ENCODE assay signal across 14 mouse cellular contexts in genomic region chr15:30762695-30763285, GRCm38 (mm10).
DNase-seq lines count a peak whose midpoint lies in the region; ATAC-seq and TF ChIP-seq lines count a peak whose summit lies in the region.
"Had no signal": no experiment of that assay in that cellular context is flagged by ENCODE, and none has a peak within 500 bp of the region (broad histone marks: within the 10 kb centered on the region; RNA-seq: fewer than 3 reads in every experiment).

No protein-coding gene starts in this region.

- 0 out of 2 replicates have a peak, but pooled peaks cover 3% of the 10 kb centered on the region for H3K9me3 ChIP-seq in forebrain, embryonic 13.5 days (replicated peaks)
- no peaks in the 10 kb centered on the region for H3K9me3 ChIP-seq in forebrain, embryonic 12.5 days
- no peaks in the 10 kb centered on the region for H3K9me3 ChIP-seq in midbrain, embryonic 12.5 days
- no peaks in the 10 kb centered on the region for H3K9me3 ChIP-seq in midbrain, embryonic 11.5 days (ENCODE audit: control insufficient read depth, low read length)
- no peaks in the 10 kb centered on the region for H3K9me3 ChIP-seq in midbrain, postnatal 0 days (ENCODE audit: low read length)
- H3K9me3 ChIP-seq: heart, embryonic 15.5 days; limb, embryonic 12.5 days had no signal

- no peak for TF ChIP-seq CTCF in midbrain, postnatal 0 days (IDR thresholded peaks at IDR 0.05)
- no peak for TF ChIP-seq CTCF in lung, adult 2 months (IDR thresholded peaks at IDR 0.05; ENCODE audit: insufficient read depth, low read length)

- H3K9ac ChIP-seq in forebrain, embryonic 13.5 days, result no peak overlapping the region
- no peak overlapping the region for H3K9ac ChIP-seq in forebrain, embryonic 12.5 days
- no peak overlapping the region for H3K9ac ChIP-seq in midbrain, embryonic 12.5 days (replicated peaks)
- H3K9ac ChIP-seq in midbrain, embryonic 11.5 days (ENCODE audit: low read length), result no peak overlapping the region
- no peak overlapping the region for H3K9ac ChIP-seq in midbrain, postnatal 0 days (replicated peaks; ENCODE audit: low read length, poor library complexity, severe bottlenecking)
- H3K9ac ChIP-seq: heart, embryonic 15.5 days; limb, embryonic 12.5 days had no signal

- no peak for ATAC-seq in forebrain, embryonic 13.5 days
- no peak for ATAC-seq in forebrain, embryonic 12.5 days (ENCODE audit: low FRiP score)
- ATAC-seq in midbrain, embryonic 12.5 days (ENCODE audit: low FRiP score, low read depth), result no peak
- ATAC-seq in midbrain, embryonic 11.5 days (ENCODE audit: low FRiP score), result no peak
- no peak for ATAC-seq in midbrain, postnatal 0 days (ENCODE audit: low FRiP score)

- DNase-seq in midbrain, embryonic 11.5 days (ENCODE audit: low spot score, missing footprints), result no peak
- peak; percentile 65 for DNase-seq in fibroblast of lung, adult 2 months (ENCODE audit: low read depth)
- peak; percentile 27 for DNase-seq in midbrain, postnatal 0 days (ENCODE audit: low spot score)
- no peak for DNase-seq in lung, adult 2 months
- DNase-seq in lung, postnatal 10 days, result no peak
- DNase-seq: cerebellum, adult 11-12 months; heart, adult 18-20 months; right cerebral cortex, adult 18-20 months had no signal

- H3K4me2 ChIP-seq in forebrain, embryonic 13.5 days, result no peak overlapping the region
- no peak overlapping the region for H3K4me2 ChIP-seq in forebrain, embryonic 12.5 days
- H3K4me2 ChIP-seq in midbrain, embryonic 12.5 days (replicated peaks), result no peak overlapping the region
- H3K4me2 ChIP-seq in midbrain, embryonic 11.5 days, result no peak overlapping the region
- no peak overlapping the region for H3K4me2 ChIP-seq in midbrain, postnatal 0 days (ENCODE audit: low read depth, low read length, poor library complexity, severe bottlenecking)
- H3K4me2 ChIP-seq: heart, embryonic 15.5 days; limb, embryonic 12.5 days had no signal

- peak overlapping the region; percentile 14; the same call in 1 of the 2 replicates for H3K27ac ChIP-seq in forebrain, embryonic 13.5 days
- no peak overlapping the region for H3K27ac ChIP-seq in forebrain, embryonic 12.5 days
- H3K27ac ChIP-seq in midbrain, embryonic 12.5 days (replicated peaks), result peak overlapping the region; percentile 52
- H3K27ac ChIP-seq in midbrain, embryonic 11.5 days (ENCODE audit: low read depth, low read length), result no peak overlapping the region
- 0 out of 2 replicates have a peak overlapping the region, but pooled peaks have one; percentile 38 for H3K27ac ChIP-seq in midbrain, postnatal 0 days (ENCODE audit: low read depth, low read length)
- H3K27ac ChIP-seq: heart, embryonic 15.5 days; limb, embryonic 12.5 days; macrophage had no signal

- TF ChIP-seq POLR2A in lung, adult 2 months (IDR thresholded peaks at IDR 0.05; ENCODE audit: borderline replicate concordance, extremely low read depth, low read depth, low read length), result no peak

- H3K4me1 ChIP-seq in forebrain, embryonic 13.5 days, result peaks cover 7% of the 10 kb centered on the region
- H3K4me1 ChIP-seq in forebrain, embryonic 12.5 days, result no peaks in the 10 kb centered on the region
- H3K4me1 ChIP-seq in midbrain, embryonic 12.5 days, result no peaks in the 10 kb centered on the region
- no peaks in the 10 kb centered on the region for H3K4me1 ChIP-seq in midbrain, embryonic 11.5 days (ENCODE audit: control insufficient read depth, insufficient read depth, low read length)
- no peaks in the 10 kb centered on the region for H3K4me1 ChIP-seq in midbrain, postnatal 0 days (ENCODE audit: insufficient read depth, low read length)
- H3K4me1 ChIP-seq in lung, adult 2 months (ENCODE audit: control insufficient read depth, insufficient read depth, low read length), result no peaks in the 10 kb centered on the region
- H3K4me1 ChIP-seq: heart, embryonic 15.5 days; limb, embryonic 12.5 days had no signal

- H3K36me3 ChIP-seq in forebrain, embryonic 13.5 days (ENCODE audit: poor library complexity, severe bottlenecking), result 0 out of 2 replicates have a peak, but pooled peaks cover 7% of the 10 kb centered on the region
- H3K36me3 ChIP-seq in forebrain, embryonic 12.5 days (replicated peaks), result no peaks in the 10 kb centered on the region; the same call in 1 of the 2 replicates
- H3K36me3 ChIP-seq in midbrain, embryonic 12.5 days, result no peaks in the 10 kb centered on the region
- H3K36me3 ChIP-seq in midbrain, embryonic 11.5 days (ENCODE audit: control insufficient read depth, insufficient read depth, low read length), result no peaks in the 10 kb centered on the region
- H3K36me3 ChIP-seq in midbrain, postnatal 0 days (ENCODE audit: insufficient read depth, low read length), result no peaks in the 10 kb centered on the region
- H3K36me3 ChIP-seq: heart, embryonic 15.5 days; limb, embryonic 12.5 days had no signal

- H3K4me3 ChIP-seq in forebrain, embryonic 13.5 days, result no peak overlapping the region
- no peak overlapping the region for H3K4me3 ChIP-seq in forebrain, embryonic 12.5 days (replicated peaks)
- H3K4me3 ChIP-seq in midbrain, embryonic 12.5 days, result no peak overlapping the region
- no peak overlapping the region for H3K4me3 ChIP-seq in midbrain, embryonic 11.5 days (ENCODE audit: low read depth, low read length)
- no peak overlapping the region for H3K4me3 ChIP-seq in midbrain, postnatal 0 days (ENCODE audit: low read depth, low read length)
- no peak overlapping the region for H3K4me3 ChIP-seq in lung, adult 2 months (replicated peaks; ENCODE audit: extremely low read depth, low read depth, low read length)
- H3K4me3 ChIP-seq: heart, embryonic 15.5 days; limb, embryonic 12.5 days had no signal

- no peaks in the 10 kb centered on the region for H3K27me3 ChIP-seq in forebrain, embryonic 13.5 days
- no peaks in the 10 kb centered on the region for H3K27me3 ChIP-seq in forebrain, embryonic 12.5 days
- H3K27me3 ChIP-seq in midbrain, embryonic 12.5 days, result no peaks in the 10 kb centered on the region
- H3K27me3 ChIP-seq in midbrain, embryonic 11.5 days (ENCODE audit: control insufficient read depth, insufficient read depth, low read length), result no peaks in the 10 kb centered on the region
- H3K27me3 ChIP-seq in midbrain, postnatal 0 days (ENCODE audit: insufficient read depth, low read length), result no peaks in the 10 kb centered on the region
- H3K27me3 ChIP-seq: heart, embryonic 15.5 days; limb, embryonic 12.5 days had no signal

- 93% methylated on average over 1 of the region's 1 CpGs for WGBS in forebrain, embryonic 13.5 days
- WGBS in forebrain, embryonic 12.5 days, result 90% methylated on average over 1 of the region's 1 CpGs
- WGBS in midbrain, embryonic 12.5 days, result 96% methylated on average over 1 of the region's 1 CpGs
- 92% methylated on average over 1 of the region's 1 CpGs for WGBS in midbrain, embryonic 11.5 days
- WGBS in midbrain, postnatal 0 days, result 100% methylated on average over 1 of the region's 1 CpGs
- 67% methylated on average over 1 of the region's 1 CpGs for WGBS in lung, adult 2 months

Comparison
In these comparisons a context has a peak if more than half of its experiments do, and no peak if none do; other contexts are left out.
1. H3K27ac ChIP-seq: peak in forebrain, embryonic 13.5 days (single experiment), midbrain, embryonic 12.5 days (single experiment) and midbrain, postnatal 0 days (single experiment); none in forebrain, embryonic 12.5 days (single experiment) and midbrain, embryonic 11.5 days (single experiment).
2. DNase-seq: peak in fibroblast of lung, adult 2 months (single experiment) and midbrain, postnatal 0 days (single experiment); none in midbrain, embryonic 11.5 days (single experiment), lung, adult 2 months (single experiment) and lung, postnatal 10 days (single experiment).